Mouse (Mus musculus) E14TG2a.4 (cell line): Measurements from ENCODE around the gene Mt2.

Experiments used
- H3K27me3 ChIP-seq: 2 replicates; pipeline ENCODE4 v1.6.1; 2014; ENCODE audit warnings: low read length, control low read depth; ENCODE audit not compliant: insufficient read depth
- H3K36me3 ChIP-seq: 2 replicates; pipeline ENCODE4 v1.6.1; 2014; ENCODE audit warnings: low read length, control low read depth; ENCODE audit not compliant: insufficient read depth
- H3K4me1 ChIP-seq: replicated peaks from 2 replicates; pipeline ENCODE4 v1.6.1; 2014; ENCODE audit warnings: low read depth, low read length, control low read depth
- H3K4me3 ChIP-seq: replicated peaks from 2 replicates; pipeline ENCODE4 v1.5.1; 2014; ENCODE audit warnings: mild to moderate bottlenecking, low read length
- H3K9me3 ChIP-seq: 2 replicates; pipeline ENCODE4 v1.6.1; 2014; ENCODE audit warnings: low read length, control low read depth
- CTCF ChIP-seq: conservative IDR thresholded peaks from 2 replicates; pipeline ENCODE4 v1.5.1; 2014; ENCODE audit warnings: low read length
- NANOG ChIP-seq: IDR thresholded peaks from 2 replicates; pipeline ENCODE4 v1.6.1; 2014; ENCODE audit warnings: borderline replicate concordance, low read length, mixed read lengths
- POU5F1 ChIP-seq: IDR thresholded peaks from 2 replicates; pipeline ENCODE4 v1.6.1; 2014; ENCODE audit warnings: low read length, borderline replicate concordance

The Mt2 gene

GRCm38 (mm10) chr8:94178857-94179712, 6.6 kb downstream of the Mt2 start, which contains the start of gene Mt1:
Gene Mt1, plus strand, starts transcription at chr8:94179082.
- H3K36me3 ChIP-seq = no peaks in the 10 kb centered on the region
- peak within 1 kb of the TSS; percentile 86 for H3K4me3 ChIP-seq
- peaks cover 78% of the 10 kb centered on the region for H3K4me1 ChIP-seq
- peaks cover 41% of the 10 kb centered on the region for H3K27me3 ChIP-seq
- H3K9me3 ChIP-seq = no peaks in the 10 kb centered on the region
- no peak for TF ChIP-seq NANOG
- no peak for TF ChIP-seq POU5F1
- no peak for TF ChIP-seq CTCF

- H3K27me3 ChIP-seq = peaks cover 45% of the 10 kb centered on the region
- no peaks in the 10 kb centered on the region for H3K36me3 ChIP-seq
- peak overlapping the region; percentile 86 for H3K4me3 ChIP-seq
- no peaks in the 10 kb centered on the region for H3K9me3 ChIP-seq
- H3K4me1 ChIP-seq = peaks cover 77% of the 10 kb centered on the region
- TF ChIP-seq POU5F1 (no peak), NANOG (no peak), CTCF (no peak)
Observed at GRCm38 (mm10) chr8:94179713-94180560, 7.5 kb downstream of the Mt2 start.

- Histone ChIP-seq H3K9me3 (no peaks in the 10 kb centered on the region), H3K4me1 (peaks cover 74% of the 10 kb centered on the region), H3K27me3 (peaks cover 45% of the 10 kb centered on the region), H3K4me3 (peak overlapping the region; percentile 86), H3K36me3 (no peaks in the 10 kb centered on the region)
- TF ChIP-seq NANOG (no peak), POU5F1 (no peak), CTCF (no peak)
Observed at GRCm38 (mm10) chr8:94180561-94180908, 8.1 kb downstream of the Mt2 start.

- Histone ChIP-seq H3K9me3 (no peaks in the 10 kb centered on the region), H3K4me3 (peak overlapping the region; percentile 65), H3K27me3 (peaks cover 50% of the 10 kb centered on the region), H3K4me1 (peaks cover 81% of the 10 kb centered on the region), H3K36me3 (no peaks in the 10 kb centered on the region)
- no peak for TF ChIP-seq CTCF
- no peak for TF ChIP-seq POU5F1
- TF ChIP-seq NANOG = no peak
Observed at GRCm38 (mm10) chr8:94182055-94182929, 9.8 kb downstream of the Mt2 start.

- H3K4me3 ChIP-seq = peak overlapping the region; percentile 65
- peaks cover 88% of the 10 kb centered on the region for H3K4me1 ChIP-seq
- no peaks in the 10 kb centered on the region for H3K9me3 ChIP-seq
- no peak for TF ChIP-seq NANOG
- TF ChIP-seq POU5F1 = no peak
- TF ChIP-seq CTCF = no peak
- H3K36me3 ChIP-seq = no peaks in the 10 kb centered on the region
- H3K27me3 ChIP-seq = peaks cover 49% of the 10 kb centered on the region
Observed at GRCm38 (mm10) chr8:94183117-94183516, 10.7 kb downstream of the Mt2 start.

- peaks cover 37% of the 10 kb centered on the region for H3K27me3 ChIP-seq
- H3K36me3 ChIP-seq = no peaks in the 10 kb centered on the region
- H3K4me3 ChIP-seq = peak overlapping the region; percentile 65
- no peaks in the 10 kb centered on the region for H3K9me3 ChIP-seq
- no peak for TF ChIP-seq POU5F1
- TF ChIP-seq CTCF = no peak
- TF ChIP-seq NANOG = no peak
- peaks cover 87% of the 10 kb centered on the region for H3K4me1 ChIP-seq
Observed at GRCm38 (mm10) chr8:94184357-94184843, 11.9 kb downstream of the Mt2 start.

GRCm38 (mm10) chr8:94185791-94186190, 13.3 kb downstream of the Mt2 start:
- Histone ChIP-seq H3K4me3 (peak overlapping the region; percentile 63; the same call in 1 of the 2 replicates), H3K9me3 (no peaks in the 10 kb centered on the region), H3K36me3 (no peaks in the 10 kb centered on the region), H3K4me1 (peaks cover 87% of the 10 kb centered on the region), H3K27me3 (peaks cover 25% of the 10 kb centered on the region)
- TF ChIP-seq NANOG (no peak), POU5F1 (no peak), CTCF (no peak)
